Mouse (Mus musculus) bone marrow, adult 2 months (tissue): ENCODE measurements around the gene Dus1l.

Source experiments
- CTCF ChIP-seq: fragments of 200-500 bp; IDR thresholded peaks from 2 replicates; pipeline ENCODE4 v1.5.1; 2011; ENCODE audit warnings: low read length, control low read depth; ENCODE audit not compliant: control insufficient read depth, insufficient read depth
- POLR2A ChIP-seq: fragments of 200-500 bp; IDR thresholded peaks from 2 replicates; pipeline ENCODE4 v1.6.1; 2011; ENCODE audit warnings: low read depth, mild to moderate bottlenecking, control low read depth, low read length, borderline replicate concordance; ENCODE audit not compliant: control insufficient read depth

DNA sequence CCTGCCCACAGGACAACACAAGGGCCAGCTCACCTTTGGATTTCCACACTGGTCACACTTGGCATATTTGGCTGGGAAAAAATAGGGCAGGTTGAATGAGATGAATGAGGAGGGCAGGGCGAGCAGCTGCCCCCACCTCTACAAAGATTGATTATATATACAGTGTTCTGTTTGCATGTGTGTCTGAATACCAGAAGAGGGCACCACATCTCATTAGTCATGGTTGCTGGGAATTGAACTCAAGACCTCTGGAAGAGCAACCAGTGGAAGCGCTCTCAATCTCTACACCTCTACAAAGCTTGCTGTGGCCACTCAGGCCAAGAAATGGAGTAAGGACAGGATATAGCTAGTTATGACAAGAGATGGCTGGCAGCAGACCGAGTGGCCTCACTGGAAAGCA is 6.4 kb downstream of the Dus1l start:
- TF ChIP-seq CTCF (no peak), POLR2A (no peak)
